Mouse (Mus musculus) small intestine, adult 2 months (tissue): ENCODE results near the gene Oas2.

Source experiments
- CTCF ChIP-seq: fragments of 200-500 bp; IDR thresholded peaks from 2 replicates; pipeline ENCODE4 v1.5.1; 2012; ENCODE audit warnings: low read depth, mild to moderate bottlenecking, control low read depth, inconsistent platforms, low read length, moderate library complexity, mixed read lengths; ENCODE audit not compliant: insufficient replicate concordance, insufficient read length; ENCODE audit errors: extremely low read depth
- POLR2A ChIP-seq: fragments of 200-500 bp; IDR thresholded peaks from 2 replicates; pipeline ENCODE4 v1.6.1; 2012; ENCODE audit warnings: low read depth, mild to moderate bottlenecking, control low read depth, inconsistent platforms, low read length, moderate library complexity

DNA sequence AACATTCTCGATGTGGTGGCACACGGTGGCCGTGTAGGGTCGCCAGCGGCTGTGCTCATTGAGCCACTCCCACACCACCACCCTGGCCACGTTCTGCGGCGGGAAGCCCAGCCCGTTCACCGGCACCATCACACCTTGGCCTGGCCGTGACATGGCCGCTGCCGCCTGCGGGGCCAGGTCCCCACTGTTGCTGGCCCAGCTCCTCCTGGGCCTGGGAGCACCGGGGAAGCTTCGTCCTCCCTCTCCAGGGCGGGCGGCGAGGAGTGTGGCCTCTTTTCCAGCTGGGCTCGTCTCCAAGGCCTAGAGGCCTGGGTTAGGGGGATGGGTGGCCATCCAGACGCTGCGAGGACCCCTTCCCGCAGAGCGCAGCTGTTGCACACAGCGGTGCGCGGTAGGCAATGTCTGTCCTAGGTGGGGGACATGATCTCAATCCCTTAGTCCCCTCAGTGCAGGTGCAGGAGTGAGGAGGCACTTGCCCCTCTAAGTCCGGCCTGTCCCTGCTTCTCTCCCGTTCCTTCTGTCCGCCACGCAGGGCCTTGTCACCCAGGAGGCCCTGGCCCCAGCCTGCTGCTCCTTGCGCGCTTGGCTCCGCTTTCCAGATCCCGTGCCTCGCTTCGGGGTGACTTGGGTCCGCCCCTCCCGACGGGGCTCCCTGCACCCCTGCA lies 39.4 kb downstream of the Oas2 start:
- no peak for TF ChIP-seq CTCF
- TF ChIP-seq POLR2A: no peak
